Mouse (Mus musculus) E14TG2a.4 (cell line): Measurements from ENCODE around the gene Rag1.
A peak's percentile ranks its signal among the peaks of the same experiment; 100 is the strongest.

Source experiments
- H3K27me3 ChIP-seq: 2 replicates; pipeline ENCODE4 v1.6.1; 2014; ENCODE audit warnings: low read length, control low read depth; ENCODE audit not compliant: insufficient read depth
- H3K36me3 ChIP-seq: 2 replicates; pipeline ENCODE4 v1.6.1; 2014; ENCODE audit warnings: low read length, control low read depth; ENCODE audit not compliant: insufficient read depth
- H3K4me1 ChIP-seq: replicated peaks from 2 replicates; pipeline ENCODE4 v1.6.1; 2014; ENCODE audit warnings: low read depth, low read length, control low read depth
- H3K4me3 ChIP-seq: replicated peaks from 2 replicates; pipeline ENCODE4 v1.5.1; 2014; ENCODE audit warnings: mild to moderate bottlenecking, low read length
- H3K9me3 ChIP-seq: 2 replicates; pipeline ENCODE4 v1.6.1; 2014; ENCODE audit warnings: low read length, control low read depth
- CTCF ChIP-seq: conservative IDR thresholded peaks from 2 replicates; pipeline ENCODE4 v1.5.1; 2014; ENCODE audit warnings: low read length
- NANOG ChIP-seq: IDR thresholded peaks from 2 replicates; pipeline ENCODE4 v1.6.1; 2014; ENCODE audit warnings: borderline replicate concordance, low read length, mixed read lengths
- POU5F1 ChIP-seq: IDR thresholded peaks from 2 replicates; pipeline ENCODE4 v1.6.1; 2014; ENCODE audit warnings: low read length, borderline replicate concordance

The Rag1 gene

GRCm38 (mm10) chr2:101650446-101650845 lies 1.1 kb upstream of the Rag1 start:
- H3K27me3 ChIP-seq, result no peaks in the 10 kb centered on the region
- H3K36me3 ChIP-seq, result no peaks in the 10 kb centered on the region
- no peaks in the 10 kb centered on the region for H3K9me3 ChIP-seq
- H3K4me1 ChIP-seq, result peaks cover 12% of the 10 kb centered on the region
- H3K4me3 ChIP-seq, result no peak overlapping the region
- TF ChIP-seq POU5F1 (no peak), NANOG (no peak), CTCF (no peak)

- Histone ChIP-seq H3K4me1 (peaks cover 12% of the 10 kb centered on the region), H3K36me3 (no peaks in the 10 kb centered on the region), H3K9me3 (no peaks in the 10 kb centered on the region), H3K27me3 (peaks cover 7% of the 10 kb centered on the region; the same call in 1 of the 2 replicates), H3K4me3 (no peak overlapping the region)
- TF ChIP-seq NANOG (no peak), CTCF (no peak), POU5F1 (no peak)
These were observed 940 bp downstream of the Rag1 start for GRCm38 (mm10) chr2:101648361-101648760.

GRCm38 (mm10) chr2:101645841-101646240 lies 3.5 kb downstream of the Rag1 start:
- H3K9me3 ChIP-seq, result no peaks in the 10 kb centered on the region; the same call in 1 of the 2 replicates
- no peaks in the 10 kb centered on the region for H3K36me3 ChIP-seq
- TF ChIP-seq POU5F1, result no peak
- TF ChIP-seq CTCF, result peak; percentile 12; the same call in 1 of the 2 replicates
- H3K4me1 ChIP-seq, result no peaks in the 10 kb centered on the region
- H3K27me3 ChIP-seq, result peaks cover 8% of the 10 kb centered on the region; the same call in 1 of the 2 replicates
- no peak overlapping the region for H3K4me3 ChIP-seq

GRCm38 (mm10) chr2:101639840-101640350 lies 9.4 kb downstream of the Rag1 start:
- peaks cover 10% of the 10 kb centered on the region; the same call in 1 of the 2 replicates for H3K27me3 ChIP-seq
- H3K9me3 ChIP-seq, result no peaks in the 10 kb centered on the region; the same call in 1 of the 2 replicates
- no peaks in the 10 kb centered on the region for H3K36me3 ChIP-seq
- H3K4me1 ChIP-seq, result no peaks in the 10 kb centered on the region
- TF ChIP-seq POU5F1 (no peak), CTCF (no peak), NANOG (no peak)
- no peak overlapping the region for H3K4me3 ChIP-seq

GRCm38 (mm10) chr2:101638979-101639839 lies 10.1 kb downstream of the Rag1 start:
- Histone ChIP-seq H3K27me3 (peaks cover 10% of the 10 kb centered on the region; the same call in 1 of the 2 replicates), H3K4me3 (no peak overlapping the region), H3K36me3 (no peaks in the 10 kb centered on the region), H3K9me3 (no peaks in the 10 kb centered on the region; the same call in 1 of the 2 replicates), H3K4me1 (no peaks in the 10 kb centered on the region)
- no peak for TF ChIP-seq CTCF
- TF ChIP-seq POU5F1, result no peak
- no peak for TF ChIP-seq NANOG

- H3K27me3 ChIP-seq, result no peaks in the 10 kb centered on the region
- TF ChIP-seq POU5F1 (no peak), CTCF (no peak), NANOG (no peak)
- H3K4me1 ChIP-seq, result 0 out of 2 replicates have a peak, but pooled peaks cover 2% of the 10 kb centered on the region
- H3K36me3 ChIP-seq, result no peaks in the 10 kb centered on the region
- H3K4me3 ChIP-seq, result peak overlapping the region; percentile 85
- no peaks in the 10 kb centered on the region for H3K9me3 ChIP-seq
These were observed 20.7 kb downstream of the Rag1 start for GRCm38 (mm10) chr2:101628297-101629236.

GRCm38 (mm10) chr2:101627227-101627626 lies 22.1 kb downstream of the Rag1 start:
- H3K36me3 ChIP-seq, result no peaks in the 10 kb centered on the region
- no peak for TF ChIP-seq POU5F1
- TF ChIP-seq NANOG, result no peak
- no peak for TF ChIP-seq CTCF
- H3K27me3 ChIP-seq, result no peaks in the 10 kb centered on the region

GRCm38 (mm10) chr2:101624526-101624925 lies 24.8 kb downstream of the Rag1 start, which contains the start of gene Rag2:
Rag2 (plus strand) TSS chr2:101624718.
- TF ChIP-seq NANOG (no peak), POU5F1 (no peak), CTCF (no peak)
- H3K27me3 ChIP-seq, result no peaks in the 10 kb centered on the region
- no peaks in the 10 kb centered on the region for H3K9me3 ChIP-seq
- H3K4me1 ChIP-seq, result 0 out of 2 replicates have a peak, but pooled peaks cover 2% of the 10 kb centered on the region
- no peaks in the 10 kb centered on the region for H3K36me3 ChIP-seq
- no peak within 1 kb of the TSS for H3K4me3 ChIP-seq

More at GRCm38 (mm10) chr2:101627227-101627626, 22.1 kb downstream of the Rag1 start:
- Histone ChIP-seq H3K4me1 (0 out of 2 replicates have a peak, but pooled peaks cover 2% of the 10 kb centered on the region), H3K9me3 (no peaks in the 10 kb centered on the region), H3K4me3 (no peak overlapping the region)
